Mouse (Mus musculus): ENCODE data around the gene Cox17. TPM values are rescaled to one million over a fixed set of nuclear protein-coding genes. Genes with fewer than 3 reads are reported as not detected.

Gene Cox17
- total RNA-seq, 2 experiments from 2014 or later = 176 to 177 TPM

GRCm38 (mm10) chr16:38370633-38371374 lies 24.0 kb downstream of the Cox17 start:
- DNase-seq (ENCODE audit: low spot score) = peak; percentile 80

GRCm38 (mm10) chr16:38371705-38372296 lies 25.0 kb downstream of the Cox17 start:
- no peak for DNase-seq (ENCODE audit: low spot score)

- DNase-seq (ENCODE audit: low spot score) = no peak
Measured at GRCm38 (mm10) chr16:38372876-38373275, 26.1 kb downstream of the Cox17 start.

GRCm38 (mm10) chr16:38373439-38373838 lies 26.6 kb downstream of the Cox17 start:
- DNase-seq (ENCODE audit: low spot score) = no peak

- no peak for DNase-seq (ENCODE audit: low spot score)
Measured at GRCm38 (mm10) chr16:38373941-38374340, 27.1 kb downstream of the Cox17 start.

GRCm38 (mm10) chr16:38374379-38375140 lies 27.8 kb downstream of the Cox17 start:
- DNase-seq (ENCODE audit: low spot score) = no peak

- DNase-seq (ENCODE audit: low spot score) = no peak
Measured at GRCm38 (mm10) chr16:38375182-38375581, 28.4 kb downstream of the Cox17 start.

GRCm38 (mm10) chr16:38376163-38376840 lies 29.5 kb downstream of the Cox17 start:
- DNase-seq (ENCODE audit: low spot score) = no peak

- no peak for DNase-seq (ENCODE audit: low spot score)
Measured at GRCm38 (mm10) chr16:38376841-38377249, 30.1 kb downstream of the Cox17 start.

- peak; percentile 61 for DNase-seq (ENCODE audit: low spot score)
Measured at GRCm38 (mm10) chr16:38377546-38377945, 30.8 kb downstream of the Cox17 start.

- no peak for DNase-seq (ENCODE audit: low spot score)
Measured at GRCm38 (mm10) chr16:38378591-38378990, 31.8 kb downstream of the Cox17 start.

- no peak for DNase-seq (ENCODE audit: low spot score)
Measured at GRCm38 (mm10) chr16:38379088-38379487, 32.3 kb downstream of the Cox17 start.

- DNase-seq (ENCODE audit: low spot score) = no peak
Measured at GRCm38 (mm10) chr16:38379493-38379892, 32.7 kb downstream of the Cox17 start.

GRCm38 (mm10) chr16:38379926-38380325 lies 33.1 kb downstream of the Cox17 start:
- DNase-seq (ENCODE audit: low spot score) = no peak

- no peak for DNase-seq (ENCODE audit: low spot score)
Measured at GRCm38 (mm10) chr16:38383683-38384082, 36.9 kb downstream of the Cox17 start.

GRCm38 (mm10) chr16:38385184-38385634 lies 38.4 kb downstream of the Cox17 start:
- no peak for DNase-seq (ENCODE audit: low spot score)

GRCm38 (mm10) chr16:38385700-38386099 lies 38.9 kb downstream of the Cox17 start:
- DNase-seq (ENCODE audit: low spot score) = no peak

- no peak for DNase-seq (ENCODE audit: low spot score)
Measured at GRCm38 (mm10) chr16:38387389-38387788, 40.6 kb downstream of the Cox17 start.

- no peak for DNase-seq (ENCODE audit: low spot score)
Measured at GRCm38 (mm10) chr16:38388757-38389156, 42.0 kb downstream of the Cox17 start.

- DNase-seq (ENCODE audit: low spot score) = no peak
Measured at GRCm38 (mm10) chr16:38389284-38389893, 42.6 kb downstream of the Cox17 start.

- DNase-seq (ENCODE audit: low spot score) = no peak
Measured at GRCm38 (mm10) chr16:38390322-38390721, 43.5 kb downstream of the Cox17 start.
